Mouse (Mus musculus) hindbrain, postnatal 0 days (tissue): ENCODE results near the gene Itga9. TPM values are rescaled to one million over a fixed set of nuclear protein-coding genes. Genes with fewer than 3 reads are reported as not detected.

Source experiments
- ATAC-seq: fragments of 200-750 bp; cut with Nextera tagmentation; 2 replicates; pipeline ENCODE4 v1.8.0; 2017; ENCODE audit warnings: mild to moderate bottlenecking, moderate TSS enrichment, moderate library complexity
- DNase-seq: peaks from one replicate; pipeline ENCODE4 v3.0.0-alpha.2; 2015; ENCODE audit warnings: low spot score
- H3K27ac ChIP-seq: fragments of 300-500 bp; sonication (generic); 2 replicates; pipeline ENCODE4 v1.5.1; 2014; ENCODE audit warnings: mild to moderate bottlenecking
- H3K27me3 ChIP-seq: fragments of 300-500 bp; sonication (generic); 2 replicates; pipeline ENCODE4 v1.6.1; 2014; ENCODE audit warnings: low read length, mixed read lengths; ENCODE audit not compliant: insufficient read depth
- H3K36me3 ChIP-seq: fragments of 300-500 bp; sonication (generic); 2 replicates; pipeline ENCODE4 v1.6.1; 2014; ENCODE audit warnings: low read length, mixed read lengths; ENCODE audit not compliant: insufficient read depth
- H3K4me1 ChIP-seq: fragments of 300-500 bp; sonication (generic); 2 replicates; pipeline ENCODE4 v1.6.1; 2014; ENCODE audit warnings: antibody characterized with exemption, low read length, mixed read lengths; ENCODE audit not compliant: insufficient read depth
- H3K4me2 ChIP-seq: fragments of 300-500 bp; sonication (generic); 2 replicates; pipeline ENCODE4 v1.6.1; 2014; ENCODE audit warnings: low read depth, mild to moderate bottlenecking, low read length, moderate library complexity, mixed read lengths
- H3K4me3 ChIP-seq: fragments of 300-500 bp; sonication (generic); 2 replicates; pipeline ENCODE4 v1.5.1; 2014; ENCODE audit warnings: low read length
- H3K9ac ChIP-seq: fragments of 300-500 bp; sonication (generic); replicated peaks from 2 replicates; pipeline ENCODE4 v1.6.1; 2014; ENCODE audit warnings: mild to moderate bottlenecking, low read length, moderate library complexity, mixed read lengths
- H3K9me3 ChIP-seq: fragments of 300-500 bp; sonication (generic); 2 replicates; pipeline ENCODE4 v1.6.1; 2016; ENCODE audit warnings: low read length, mixed read lengths
- CTCF ChIP-seq: IDR thresholded peaks from 2 replicates; pipeline ENCODE4 v1.5.1; 2016; ENCODE audit warnings: antibody characterized with exemption, control low read depth, low read depth
- WGBS: fragments of 180-500 bp; shearing (Covaris S2); extraction: QIAGEN DNeasy Blood & Tissue Kit; methylation state at CpG from one replicate; pipeline ENCODE4 v1.1.7; 2014; 5-methylcytosine and 5-hydroxymethylcytosine counted together
- polyA plus RNA-seq: library from polyadenylated mRNA; unstranded; fragments of >200 nt; fragmentation: Nextera tagmentation; extraction: Ambion mirVana; gene quantifications from 2 replicates; pipeline ENCODE4 v1.2.1, GENCODE M21; 2015
- total RNA-seq: library from RNA; depleted of rRNA; stranded (reverse); fragments of >200 nt; gene quantifications from 2 replicates; pipeline ENCODE4 v1.2.3, GENCODE M21; 2014

Gene Itga9
- total and polyA plus RNA-seq, 2 experiments from 2014 or later, result 1.5 to 4.4 TPM

DNA sequence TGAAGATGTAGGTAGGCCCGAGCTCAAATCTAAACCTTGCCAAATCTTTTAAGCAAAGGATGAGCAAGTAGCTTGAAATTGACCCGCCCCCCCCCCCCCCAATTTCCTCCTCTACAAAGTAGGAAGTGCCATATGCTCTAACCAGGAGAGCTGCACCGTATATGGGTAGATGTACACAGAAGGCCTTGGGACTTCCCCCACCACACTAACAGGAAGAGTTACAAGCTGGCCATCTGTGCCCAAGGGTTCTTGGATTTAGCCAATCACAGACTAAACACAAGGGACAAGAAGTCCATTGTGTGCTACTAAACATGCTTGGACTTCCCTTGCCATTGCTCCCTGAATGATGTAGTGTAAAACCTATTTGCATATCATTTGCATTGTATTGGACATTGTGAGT is 63.2 kb downstream of the Itga9 start:
- H3K4me3 ChIP-seq, result no peak overlapping the region
- no peak overlapping the region for H3K4me2 ChIP-seq
- DNase-seq (no peak), ATAC-seq (no peak)
- H3K36me3 ChIP-seq, result no peaks in the 10 kb centered on the region; the same call in 1 of the 2 replicates
- TF ChIP-seq CTCF, result no peak
- H3K4me1 ChIP-seq, result no peaks in the 10 kb centered on the region
- H3K9me3 ChIP-seq, result peaks cover 4% of the 10 kb centered on the region; the same call in 1 of the 2 replicates
- H3K27me3 ChIP-seq, result no peaks in the 10 kb centered on the region
- no peak overlapping the region for H3K9ac ChIP-seq
- H3K27ac ChIP-seq, result no peak overlapping the region
- 80% methylated on average over 3 of the region's 3 CpGs for WGBS

DNA sequence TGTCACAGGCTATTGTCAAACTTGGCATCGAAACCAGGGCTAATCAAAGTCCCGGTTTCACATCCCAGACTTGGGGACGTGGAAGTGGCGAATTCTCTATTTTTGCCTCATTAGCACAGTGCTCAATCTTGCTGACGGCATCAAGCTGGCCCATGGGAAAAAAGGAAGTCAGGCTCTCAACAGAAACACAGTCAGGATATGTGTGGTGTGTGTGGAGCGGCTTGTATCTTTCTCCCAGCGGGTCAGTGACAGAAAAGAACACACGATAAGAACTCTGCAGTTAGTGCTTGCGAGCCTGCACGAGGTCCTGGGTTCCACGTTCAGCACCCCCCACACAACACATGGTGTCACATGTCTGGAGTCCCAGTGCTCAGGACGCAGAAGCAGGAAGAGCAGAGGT is 67.8 kb downstream of the Itga9 start:
- Histone ChIP-seq H3K36me3 (no peaks in the 10 kb centered on the region; the same call in 1 of the 2 replicates), H3K4me2 (no peak overlapping the region), H3K27ac (no peak overlapping the region), H3K9ac (no peak overlapping the region), H3K9me3 (no peaks in the 10 kb centered on the region), H3K27me3 (no peaks in the 10 kb centered on the region), H3K4me3 (no peak overlapping the region), H3K4me1 (no peaks in the 10 kb centered on the region)
- TF ChIP-seq CTCF, result no peak
- DNase-seq (no peak), ATAC-seq (no peak)
- WGBS, result 62% methylated on average over 12 of the region's 12 CpGs

DNA sequence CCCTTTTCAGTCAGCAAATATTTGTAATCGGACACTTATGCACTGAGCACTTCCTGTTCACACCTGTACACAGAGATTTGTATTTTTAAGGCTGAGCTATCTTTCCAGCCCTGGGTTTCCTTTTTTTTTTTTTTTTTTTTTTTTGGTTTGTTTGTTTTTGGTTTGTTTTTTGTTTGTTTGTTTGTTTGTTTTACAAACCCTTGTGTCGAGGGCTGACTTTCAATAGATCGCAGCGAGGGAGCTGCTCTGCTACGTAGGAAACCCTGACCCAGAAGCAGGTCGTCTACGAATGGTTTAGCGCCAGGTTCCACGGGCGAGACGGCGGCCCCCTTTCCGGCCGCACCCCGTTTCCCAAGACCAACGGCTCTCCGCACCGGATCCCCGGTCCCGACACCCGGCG is 68.3 kb downstream of the Itga9 start:
- no peaks in the 10 kb centered on the region for H3K4me1 ChIP-seq
- no peak for DNase-seq
- H3K4me2 ChIP-seq, result no peak overlapping the region
- H3K9me3 ChIP-seq, result no peaks in the 10 kb centered on the region
- no peaks in the 10 kb centered on the region for H3K27me3 ChIP-seq
- H3K36me3 ChIP-seq, result no peaks in the 10 kb centered on the region; the same call in 1 of the 2 replicates
- no peak overlapping the region for H3K27ac ChIP-seq
- 93% methylated on average over 19 of the region's 22 CpGs for WGBS
- no peak for TF ChIP-seq CTCF
- no peak overlapping the region for H3K9ac ChIP-seq
- ATAC-seq, result no peak
- no peak overlapping the region for H3K4me3 ChIP-seq

DNA sequence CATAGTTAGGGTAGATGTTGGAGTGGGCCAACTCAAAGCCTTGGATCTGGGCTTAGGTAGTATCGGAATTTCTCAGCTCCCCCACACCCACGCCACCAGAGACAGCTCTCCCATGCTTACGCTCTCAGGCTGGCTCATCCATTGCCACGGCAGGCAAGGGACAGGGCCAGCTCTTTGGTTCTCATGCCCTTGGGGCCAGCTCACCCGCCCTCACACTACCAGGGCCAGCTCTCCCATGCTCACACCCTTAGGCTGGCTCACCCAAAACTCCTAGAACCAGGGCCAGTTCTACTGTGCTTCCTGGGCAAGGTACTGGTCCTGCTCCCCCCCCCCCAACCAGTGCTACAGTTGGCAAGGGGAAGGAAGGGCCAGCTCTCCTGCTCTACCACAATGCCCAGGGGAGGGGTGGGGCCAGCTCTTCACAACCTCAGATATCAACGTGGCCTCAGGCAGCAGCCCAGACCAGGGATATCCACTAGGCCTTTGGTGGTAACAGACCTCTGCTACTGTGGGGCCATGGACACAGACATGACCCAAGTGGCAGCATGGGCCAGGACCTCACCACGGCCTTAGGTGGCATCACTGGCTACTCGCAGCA is 69.2 kb downstream of the Itga9 start:
- no peak for ATAC-seq
- TF ChIP-seq CTCF, result no peak
- Histone ChIP-seq H3K36me3 (no peaks in the 10 kb centered on the region; the same call in 1 of the 2 replicates), H3K27me3 (no peaks in the 10 kb centered on the region), H3K9ac (no peak overlapping the region), H3K4me3 (no peak overlapping the region), H3K4me2 (no peak overlapping the region), H3K27ac (no peak overlapping the region), H3K9me3 (no peaks in the 10 kb centered on the region), H3K4me1 (no peaks in the 10 kb centered on the region)
- DNase-seq, result no peak
- WGBS, result 97% methylated on average over 8 of the region's 8 CpGs

DNA sequence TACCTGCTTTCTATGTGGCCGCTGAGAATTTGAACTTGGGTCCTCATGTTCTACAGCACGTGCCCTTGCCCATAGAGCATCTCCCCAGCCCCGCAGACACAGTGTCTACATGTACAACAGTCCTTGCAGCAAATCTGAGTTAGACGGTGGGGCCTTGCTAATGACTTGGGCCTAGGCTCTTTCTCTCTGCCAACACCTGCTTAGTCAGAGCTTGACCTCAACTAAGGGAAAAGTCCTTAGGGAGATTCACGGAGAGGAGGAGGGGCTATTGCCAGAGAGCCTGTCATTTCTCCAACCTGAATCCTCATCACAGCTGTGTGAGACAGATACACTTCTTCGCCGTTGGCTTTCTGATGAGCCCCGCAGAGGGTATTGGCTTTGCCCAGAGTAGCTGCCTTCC is 70.2 kb downstream of the Itga9 start:
- 0 out of 2 replicates have a peak, but pooled peaks have one; percentile 18 for ATAC-seq
- 75% methylated on average over 8 of the region's 8 CpGs for WGBS

DNA sequence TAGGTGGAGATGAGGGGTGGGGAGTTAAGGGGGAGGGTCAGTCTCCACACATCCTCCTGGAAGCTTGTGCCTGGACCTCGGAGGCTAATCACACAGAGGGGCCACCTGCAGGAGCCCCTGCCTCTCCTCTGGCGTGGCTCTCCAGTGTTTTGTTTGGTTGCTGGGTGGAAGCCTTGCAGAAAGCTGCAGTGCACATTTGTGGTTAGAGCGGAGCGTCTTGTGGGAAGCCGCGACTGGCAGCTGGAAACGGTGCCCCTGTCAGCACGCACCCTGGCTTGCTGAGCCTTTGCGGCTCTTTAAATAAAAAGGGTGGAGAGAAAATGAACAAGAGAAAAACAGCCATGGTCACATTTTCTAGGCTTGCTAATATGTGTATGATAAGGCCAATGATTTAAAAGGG is 70.9 kb downstream of the Itga9 start:
- H3K27ac ChIP-seq, result no peak overlapping the region
- DNase-seq, result peak; percentile 22
- no peak for ATAC-seq
- no peaks in the 10 kb centered on the region for H3K9me3 ChIP-seq
- TF ChIP-seq CTCF, result no peak
- H3K27me3 ChIP-seq, result no peaks in the 10 kb centered on the region
- no peaks in the 10 kb centered on the region for H3K4me1 ChIP-seq
- no peaks in the 10 kb centered on the region for H3K36me3 ChIP-seq
- WGBS, result 33% methylated on average over 9 of the region's 9 CpGs
- H3K9ac ChIP-seq, result 0 out of 2 replicates have a peak overlapping the region, but pooled peaks have one; percentile 4
- H3K4me2 ChIP-seq, result no peak overlapping the region
- H3K4me3 ChIP-seq, result no peak overlapping the region

More for the DNA sequence above, 70.2 kb downstream of the Itga9 start:
- Histone ChIP-seq H3K27me3 (no peaks in the 10 kb centered on the region), H3K4me2 (no peak overlapping the region), H3K9me3 (no peaks in the 10 kb centered on the region), H3K9ac (no peak overlapping the region), H3K27ac (no peak overlapping the region), H3K36me3 (no peaks in the 10 kb centered on the region; the same call in 1 of the 2 replicates), H3K4me3 (no peak overlapping the region), H3K4me1 (no peaks in the 10 kb centered on the region)
- TF ChIP-seq CTCF, result no peak
- no peak for DNase-seq

DNA sequence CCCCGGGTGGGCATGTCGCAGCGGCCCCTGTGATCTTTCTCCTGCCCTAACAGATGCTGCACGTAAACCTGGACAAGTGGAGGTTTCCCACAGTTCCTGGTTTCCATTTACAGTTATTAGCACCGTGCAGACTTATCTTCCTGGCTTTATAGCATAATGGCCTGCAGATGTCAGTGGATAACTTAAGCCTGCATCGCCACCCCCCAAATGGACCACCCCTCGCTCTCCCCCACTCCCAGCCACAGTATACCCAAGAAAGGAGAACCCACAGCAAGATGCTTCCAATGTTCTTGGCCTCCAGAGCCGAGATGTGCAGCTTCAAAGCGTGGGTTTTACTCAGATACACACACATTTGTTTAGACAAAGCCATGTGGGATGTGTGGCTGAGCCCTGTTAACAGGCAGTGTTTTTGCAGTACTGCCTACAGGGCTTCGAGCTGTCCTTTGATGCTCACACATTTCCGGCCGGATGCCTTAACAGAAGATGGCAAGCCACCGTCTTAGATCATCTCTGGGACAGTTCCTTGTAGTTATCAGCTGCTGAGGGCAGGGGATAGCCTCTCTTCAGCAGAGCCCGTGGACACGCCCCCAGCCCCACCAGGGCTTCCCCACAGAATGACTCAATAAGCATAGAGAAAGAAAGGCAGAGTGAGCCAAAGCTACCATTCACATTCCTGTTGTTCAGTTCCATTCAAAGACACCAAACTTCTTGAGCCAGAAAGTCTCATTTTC is 71.7 kb downstream of the Itga9 start:
- no peaks in the 10 kb centered on the region for H3K36me3 ChIP-seq
- no peak overlapping the region for H3K27ac ChIP-seq
- ATAC-seq (no peak), DNase-seq (peak; percentile 21)
- H3K4me1 ChIP-seq, result no peaks in the 10 kb centered on the region
- H3K9me3 ChIP-seq, result no peaks in the 10 kb centered on the region
- 60% methylated on average over 15 of the region's 15 CpGs for WGBS
- H3K4me2 ChIP-seq, result no peak overlapping the region
- TF ChIP-seq CTCF, result no peak
- H3K27me3 ChIP-seq, result no peaks in the 10 kb centered on the region
- no peak overlapping the region for H3K4me3 ChIP-seq
- H3K9ac ChIP-seq, result no peak overlapping the region
